Mouse (Mus musculus) gastrocnemius, postnatal 10 days (tissue): ENCODE data around the gene Prkca. TPM values are rescaled to one million over a fixed set of nuclear protein-coding genes. Genes with fewer than 3 reads are reported as not detected.

ENCODE experiments used
- DNase-seq: peaks from one replicate; pipeline ENCODE4 v3.0.0; 2021; ENCODE audit warnings: mixed read lengths
- total RNA-seq, 2 experiments: library from RNA; stranded (reverse); gene quantifications; 2 replicates each; pipeline ENCODE4 v1.2.3; 2021

The Prkca gene
- total RNA-seq, 2 experiments from 2014 or later: 47.6 to 51.0 TPM

GRCm38 (mm10) chr11:108295373-108295772, 48.4 kb downstream of the Prkca start:
- no peak for DNase-seq

GRCm38 (mm10) chr11:108294305-108294813, 49.4 kb downstream of the Prkca start:
- no peak for DNase-seq

GRCm38 (mm10) chr11:108293843-108294242, 49.9 kb downstream of the Prkca start:
- no peak for DNase-seq

DNA sequence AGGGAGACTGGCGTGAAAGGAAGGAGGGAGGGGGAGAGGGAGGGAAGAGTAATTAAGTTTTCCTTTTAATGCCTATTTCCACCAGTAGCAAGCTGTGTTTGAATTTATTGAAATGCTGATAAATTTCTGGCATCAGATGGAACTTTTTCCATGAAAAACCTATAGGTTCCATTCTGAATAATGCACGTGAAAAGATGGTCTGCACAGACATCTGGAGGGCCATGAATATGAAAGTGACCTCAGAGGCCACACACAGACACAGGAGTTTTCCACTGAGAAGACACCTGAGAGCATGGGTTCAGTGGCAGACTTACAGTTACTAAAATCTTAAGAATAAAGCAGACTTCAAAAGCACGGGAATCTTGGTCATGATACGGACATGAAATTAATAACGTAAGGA, 54.5 kb downstream of the Prkca start:
- no peak for DNase-seq

DNA sequence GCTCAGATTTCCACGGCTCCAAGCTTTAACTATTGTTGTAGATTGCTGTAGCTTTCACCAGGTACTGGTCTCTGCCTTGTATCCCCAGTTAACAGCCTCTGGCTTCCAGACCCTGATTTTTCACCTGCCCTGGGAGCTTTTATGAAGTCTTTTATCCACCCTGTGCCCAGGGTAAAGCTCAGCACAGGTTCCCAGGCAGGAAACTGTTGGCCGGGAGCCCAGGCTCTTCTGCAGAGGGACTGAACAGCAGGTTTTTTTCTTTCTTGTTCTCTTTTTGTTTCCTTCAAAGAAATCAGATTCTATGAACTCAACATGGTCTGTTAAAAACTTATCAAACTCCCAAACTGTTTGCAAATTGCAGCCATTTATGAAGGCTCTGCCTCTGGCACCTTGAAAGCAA, 56.4 kb downstream of the Prkca start:
- DNase-seq: no peak

DNA sequence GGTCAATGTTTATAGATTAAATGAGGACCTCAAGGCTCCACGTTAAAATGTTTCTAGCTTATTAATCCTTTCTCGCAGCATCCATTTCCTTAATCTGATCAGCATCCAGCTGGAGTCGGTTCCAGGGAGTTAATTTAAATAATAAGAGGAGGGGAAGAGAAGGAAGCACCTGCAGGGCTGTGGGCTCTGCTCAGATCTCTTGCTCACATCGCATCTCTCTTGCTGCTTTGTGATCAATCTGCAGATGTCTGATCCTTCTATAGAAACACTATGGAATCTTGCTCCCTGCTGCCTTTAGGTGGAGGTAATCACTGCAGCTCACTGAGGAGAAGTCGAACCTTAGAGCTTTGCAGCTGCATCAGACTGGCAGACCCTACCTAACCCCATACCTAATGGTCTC, 58.7 kb downstream of the Prkca start:
- no peak for DNase-seq

GRCm38 (mm10) chr11:108282850-108283459, 60.8 kb downstream of the Prkca start:
- no peak for DNase-seq

DNA sequence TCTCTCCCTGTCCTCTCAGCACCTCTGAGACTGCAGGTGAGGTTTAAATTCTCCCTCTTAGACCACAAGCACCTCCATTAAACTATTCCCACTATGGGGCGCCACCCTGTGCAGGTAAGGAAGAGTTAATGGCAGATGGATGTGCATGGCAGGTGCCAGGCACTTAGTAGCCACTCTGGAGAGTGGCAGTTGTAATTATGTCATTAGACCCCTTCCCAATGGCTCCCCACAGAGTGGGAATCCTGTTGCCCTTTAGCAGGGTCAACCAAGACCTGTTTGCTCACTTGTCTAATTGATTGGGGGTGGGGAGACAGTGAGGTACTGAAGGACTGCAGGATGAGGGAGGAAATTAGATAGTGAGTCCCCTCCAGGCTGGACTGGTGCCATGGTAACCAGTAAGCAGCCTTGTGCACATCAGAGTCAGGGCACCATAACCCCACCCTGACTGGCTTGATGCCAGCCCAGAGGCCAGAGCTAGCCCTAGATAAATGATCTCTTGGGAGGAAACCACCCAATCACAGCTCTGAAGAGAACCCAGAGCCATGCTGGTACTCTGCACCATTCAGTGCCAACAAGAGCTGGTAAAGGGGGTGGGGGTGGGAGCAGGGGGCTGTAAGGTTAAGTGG, 63.9 kb downstream of the Prkca start:
- DNase-seq: no peak

DNA sequence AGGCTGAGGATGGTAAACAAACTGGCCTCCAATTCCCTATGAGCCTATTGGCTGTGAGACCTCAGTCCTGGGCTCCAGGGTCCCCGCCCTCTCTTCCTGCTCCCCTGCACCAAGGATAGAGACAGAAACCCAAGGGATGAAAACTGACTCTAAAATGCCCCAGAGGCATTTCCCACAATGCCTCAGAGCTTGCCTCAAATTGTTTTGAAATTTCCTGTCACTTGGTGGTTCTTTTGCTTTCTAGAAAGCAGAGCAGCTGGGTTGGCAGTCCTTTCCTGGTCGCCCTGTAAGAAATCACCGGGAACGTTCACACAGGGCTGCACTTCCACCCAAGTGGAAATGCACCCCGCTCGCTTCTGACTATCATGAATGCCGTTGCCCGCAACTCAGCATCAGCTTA, 66.6 kb downstream of the Prkca start:
- DNase-seq: no peak

- no peak for DNase-seq
Observed at GRCm38 (mm10) chr11:108276148-108276547, 67.6 kb downstream of the Prkca start.

GRCm38 (mm10) chr11:108274046-108274445, 69.7 kb downstream of the Prkca start:
- DNase-seq: no peak

DNA sequence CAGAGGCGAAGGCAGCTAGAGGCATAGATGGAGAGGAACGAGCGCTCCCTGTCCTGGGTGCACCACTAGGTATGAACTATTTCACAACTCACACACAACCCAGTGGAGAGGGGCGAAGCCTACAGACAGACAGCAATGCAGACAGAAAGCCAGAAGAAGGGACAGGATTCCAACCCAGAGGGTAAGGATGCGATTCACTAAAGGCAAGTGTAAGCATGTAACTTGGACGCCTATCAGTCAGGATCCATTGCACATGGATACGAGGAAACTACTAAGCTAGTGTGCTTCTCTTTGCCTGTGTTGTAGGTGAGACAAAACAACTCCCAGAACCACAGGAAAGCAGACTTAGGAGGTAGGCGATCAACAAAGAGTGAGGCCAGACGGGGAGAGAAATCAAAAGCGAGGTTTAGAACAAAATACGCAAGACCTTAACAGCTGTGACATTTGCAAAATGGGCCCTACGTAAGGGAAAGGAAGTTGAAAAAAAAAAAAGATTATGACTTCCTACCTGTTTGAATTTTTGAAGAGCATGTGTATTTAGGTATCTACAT, 70.2 kb downstream of the Prkca start:
- DNase-seq: no peak

DNA sequence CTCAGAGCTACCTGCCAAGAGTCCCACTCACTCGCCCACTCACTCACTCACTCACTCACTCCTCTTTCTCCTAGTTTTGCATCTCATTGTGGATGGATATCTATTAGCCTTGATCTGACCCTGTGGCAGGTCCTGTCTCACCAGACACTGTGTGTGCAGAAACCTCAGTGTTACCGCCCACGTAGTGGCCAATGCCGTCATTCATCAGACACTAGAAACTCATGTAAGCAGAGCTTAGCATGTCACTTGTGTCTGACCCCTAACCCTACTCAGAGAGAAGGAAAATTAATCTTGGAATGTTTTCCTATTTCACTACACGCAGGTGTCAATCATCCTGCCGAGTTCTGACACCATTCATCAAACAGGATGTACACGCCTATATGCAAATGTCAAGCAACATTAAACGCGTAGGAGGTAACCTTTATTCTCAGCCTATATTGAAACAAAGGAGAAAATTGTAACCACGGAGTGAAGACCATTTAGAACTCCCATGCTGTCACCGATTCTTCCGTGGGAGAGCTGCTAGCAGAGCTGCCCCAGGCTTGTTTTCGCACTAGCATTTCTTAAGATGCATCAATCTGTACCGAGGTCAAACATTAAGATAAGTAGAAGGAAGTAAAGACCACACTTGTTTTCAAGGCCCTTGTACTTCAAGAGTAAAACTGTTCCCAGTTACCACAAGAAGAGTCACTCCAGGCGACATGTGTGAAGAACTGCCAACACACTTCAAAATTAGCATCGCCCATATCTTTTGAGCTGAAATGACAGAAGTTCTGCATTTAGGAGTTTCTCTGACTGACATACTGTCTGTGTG, 70.9 kb downstream of the Prkca start:
- no peak for DNase-seq

DNA sequence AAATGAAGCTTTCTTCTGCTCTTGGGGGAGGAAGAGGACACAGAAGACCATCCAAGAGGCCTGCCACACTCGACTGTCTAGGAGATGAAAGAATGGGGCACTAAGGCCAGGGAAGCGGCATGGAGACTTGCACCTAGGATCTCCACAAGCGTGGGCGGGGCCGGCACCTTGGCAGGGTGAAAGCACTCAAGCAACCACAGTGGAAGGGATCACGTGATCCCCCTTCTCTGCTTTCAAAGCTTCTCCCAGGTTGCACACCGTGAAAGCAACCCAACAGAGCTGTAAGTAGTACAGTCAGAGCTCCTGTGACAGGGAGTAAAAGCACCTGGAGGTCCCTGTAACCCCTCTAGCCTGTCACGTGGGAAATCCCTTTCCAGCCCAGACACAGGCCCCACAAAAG, 72.4 kb downstream of the Prkca start:
- DNase-seq: no peak

DNA sequence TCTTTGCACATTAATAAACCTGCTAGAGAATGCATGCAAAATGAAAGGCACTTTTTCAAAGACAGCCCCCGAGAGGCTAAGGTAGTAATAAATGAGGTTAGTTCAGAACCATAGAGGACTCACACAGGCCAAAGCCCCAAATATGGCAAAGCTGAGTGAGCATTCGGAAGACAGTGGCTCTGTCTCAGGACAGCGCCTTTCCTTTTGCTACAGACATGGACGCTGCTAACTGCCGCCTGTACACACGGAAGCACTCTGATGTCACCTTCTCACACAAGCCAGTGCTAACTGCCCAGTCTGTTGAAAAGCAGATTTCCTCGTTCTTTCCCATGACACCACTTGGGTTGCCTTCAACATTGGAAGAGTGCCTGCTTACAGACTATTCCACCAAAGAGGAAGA, 74.2 kb downstream of the Prkca start:
- DNase-seq: no peak

DNA sequence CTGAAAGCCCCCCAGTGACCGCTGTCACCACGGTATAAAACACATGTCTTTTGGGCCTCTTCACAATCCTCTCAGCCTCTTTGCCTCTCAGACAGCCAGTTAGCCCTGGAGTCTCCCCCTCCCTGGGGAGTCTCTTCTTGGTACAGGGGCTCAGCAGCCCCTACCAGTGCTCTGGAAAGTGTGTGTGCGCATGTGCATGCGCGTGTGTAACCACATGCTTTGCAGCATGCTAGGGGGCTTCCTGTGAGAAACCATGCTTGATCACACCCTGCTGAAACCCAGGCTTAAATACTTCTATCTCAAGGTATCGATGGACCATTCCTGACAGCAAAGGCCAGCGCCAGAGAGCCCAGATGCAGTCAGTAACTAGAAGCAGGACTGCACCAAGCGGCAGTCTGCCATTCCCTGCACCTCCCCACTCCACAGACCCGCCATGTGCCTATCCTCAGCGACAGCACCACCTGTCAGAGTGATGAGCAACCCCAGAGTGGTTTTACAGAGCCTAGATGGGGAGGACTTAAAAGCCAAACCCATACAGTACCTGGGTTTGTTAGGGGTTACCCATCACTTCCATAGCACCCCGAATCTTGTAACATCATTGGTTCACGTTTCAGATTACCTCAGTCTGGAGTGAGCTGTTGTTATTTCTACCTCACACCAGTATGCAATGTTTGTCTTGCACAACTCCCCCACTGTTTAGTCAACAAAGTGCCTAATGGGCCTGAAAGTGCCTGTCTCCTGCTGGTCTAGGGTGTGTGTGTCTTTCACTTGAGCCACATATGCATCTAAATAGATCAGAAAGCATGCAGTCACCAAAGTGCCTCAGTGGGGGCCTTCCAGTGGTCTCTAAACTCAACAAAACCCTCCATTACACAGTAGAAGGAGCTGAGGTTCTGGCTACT, 75.1 kb downstream of the Prkca start:
- DNase-seq: no peak

- DNase-seq: no peak
Observed at GRCm38 (mm10) chr11:108267825-108268224, 75.9 kb downstream of the Prkca start.

- DNase-seq: no peak
Observed at GRCm38 (mm10) chr11:108267066-108267465, 76.7 kb downstream of the Prkca start.

- no peak for DNase-seq
Observed at GRCm38 (mm10) chr11:108263868-108264267, 79.9 kb downstream of the Prkca start.

DNA sequence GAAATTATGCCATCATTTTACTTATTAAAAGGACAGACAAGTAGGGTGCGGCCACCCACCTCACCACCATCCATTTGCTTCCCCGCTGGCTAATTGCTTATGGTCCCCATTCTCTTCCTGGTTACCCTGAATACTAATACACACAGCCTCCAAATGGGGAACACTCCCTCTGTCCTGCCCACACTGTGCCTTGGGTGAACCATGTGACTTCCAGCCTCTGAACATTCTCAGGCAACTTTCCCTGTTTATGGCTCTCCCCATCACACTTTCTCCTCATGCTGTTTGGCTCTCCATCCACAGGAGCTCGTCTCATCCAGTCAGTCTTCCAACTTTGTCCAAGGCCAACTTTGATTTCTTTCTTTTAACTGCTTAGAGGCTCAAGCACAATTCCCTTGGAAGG, 80.3 kb downstream of the Prkca start:
- DNase-seq: no peak

DNA sequence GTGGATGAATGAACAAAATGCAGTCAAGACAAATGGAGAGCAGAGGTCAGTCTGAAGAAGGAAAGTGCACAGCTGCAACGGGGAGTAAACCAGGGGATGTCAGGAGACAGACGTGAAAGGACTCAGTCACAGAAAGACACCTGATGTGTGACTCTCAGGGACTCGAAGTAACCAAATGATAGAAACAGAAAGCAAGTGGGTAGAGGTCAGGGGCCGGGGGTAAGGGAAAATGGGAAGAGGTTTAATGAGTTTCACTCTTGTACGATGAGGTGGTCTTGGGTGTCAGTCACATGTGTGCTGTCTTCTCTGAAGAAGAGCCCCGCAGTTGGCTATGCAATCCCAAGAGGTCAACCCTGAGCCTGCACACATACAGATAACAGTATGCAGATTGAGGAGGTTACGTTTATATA, 82.0 kb downstream of the Prkca start:
- DNase-seq: no peak
